Mouse (Mus musculus) heart, embryonic 11.5 days (tissue): ENCODE results near the gene Usp48. TPM values are rescaled to one million over a fixed set of nuclear protein-coding genes. Genes with fewer than 3 reads are reported as not detected.

Experiments
- ATAC-seq: fragments of 200-750 bp; cut with Nextera tagmentation; replicated peaks from 2 replicates; pipeline ENCODE4 v1.8.0; 2017; ENCODE audit warnings: moderate library complexity; ENCODE audit not compliant: insufficient number of reproducible peaks, low FRiP score, low TSS enrichment
- H3K27ac ChIP-seq: fragments of 300-500 bp; sonication (generic); 2 replicates; pipeline ENCODE4 v1.5.1; 2014; ENCODE audit warnings: mild to moderate bottlenecking, low read depth, low read length
- H3K27me3 ChIP-seq: fragments of 300-500 bp; sonication (generic); 2 replicates; pipeline ENCODE4 v1.6.1; 2014; ENCODE audit warnings: mild to moderate bottlenecking, low read length, mixed read lengths; ENCODE audit not compliant: control insufficient read depth, insufficient read depth
- H3K36me3 ChIP-seq: fragments of 300-500 bp; sonication (generic); 2 replicates; pipeline ENCODE4 v1.6.1; 2014; ENCODE audit warnings: mild to moderate bottlenecking, low read length, moderate library complexity, mixed read lengths; ENCODE audit not compliant: control insufficient read depth, insufficient read depth
- H3K4me1 ChIP-seq: fragments of 300-500 bp; sonication (generic); 2 replicates; pipeline ENCODE4 v1.6.1; 2014; ENCODE audit warnings: low read length; ENCODE audit not compliant: control insufficient read depth, insufficient read depth
- H3K4me2 ChIP-seq: fragments of 300-500 bp; sonication (generic); 2 replicates; pipeline ENCODE4 v1.6.1; 2014; ENCODE audit warnings: mild to moderate bottlenecking, moderate library complexity
- H3K4me3 ChIP-seq: fragments of 300-500 bp; sonication (generic); 2 replicates; pipeline ENCODE4 v1.5.1; 2014; ENCODE audit warnings: low read depth, low read length
- H3K9ac ChIP-seq: fragments of 300-500 bp; sonication (generic); 2 replicates; pipeline ENCODE4 v1.6.1; 2014; ENCODE audit warnings: mild to moderate bottlenecking, low read depth, low read length, moderate library complexity
- H3K9me3 ChIP-seq: fragments of 300-500 bp; sonication (generic); replicated peaks from 2 replicates; pipeline ENCODE4 v1.6.1; 2016; ENCODE audit warnings: low read length; ENCODE audit not compliant: control insufficient read depth
- WGBS: fragments of 180-500 bp; shearing (Covaris S2); extraction: QIAGEN DNeasy Blood & Tissue Kit; methylation state at CpG from one replicate; pipeline ENCODE4 v1.1.7; 2014; ENCODE audit not compliant: insufficient replicate concordance; 5-methylcytosine and 5-hydroxymethylcytosine counted together
- polyA plus RNA-seq: library from polyadenylated mRNA; unstranded; fragments of >200 nt; fragmentation: Nextera tagmentation; extraction: Ambion mirVana; gene quantifications from 2 replicates; pipeline ENCODE4 v1.2.1, GENCODE M21; 2014

Usp48 gene
- polyA plus RNA-seq, 1 experiment from 2014 or later = 50.1 TPM

- Histone ChIP-seq H3K9ac (no peak overlapping the region), H3K36me3 (no peaks in the 10 kb centered on the region), H3K4me2 (no peak overlapping the region), H3K4me1 (peaks cover 5% of the 10 kb centered on the region; the same call in 1 of the 2 replicates), H3K9me3 (no peaks in the 10 kb centered on the region), H3K27ac (no peak overlapping the region), H3K4me3 (no peak overlapping the region), H3K27me3 (peaks cover 80% of the 10 kb centered on the region)
- 73% methylated on average over 2 of the region's 2 CpGs for WGBS
- no peak for ATAC-seq
Observed at GRCm38 (mm10) chr4:137679979-137680550, 86.5 kb downstream of the Usp48 start.

DNA sequence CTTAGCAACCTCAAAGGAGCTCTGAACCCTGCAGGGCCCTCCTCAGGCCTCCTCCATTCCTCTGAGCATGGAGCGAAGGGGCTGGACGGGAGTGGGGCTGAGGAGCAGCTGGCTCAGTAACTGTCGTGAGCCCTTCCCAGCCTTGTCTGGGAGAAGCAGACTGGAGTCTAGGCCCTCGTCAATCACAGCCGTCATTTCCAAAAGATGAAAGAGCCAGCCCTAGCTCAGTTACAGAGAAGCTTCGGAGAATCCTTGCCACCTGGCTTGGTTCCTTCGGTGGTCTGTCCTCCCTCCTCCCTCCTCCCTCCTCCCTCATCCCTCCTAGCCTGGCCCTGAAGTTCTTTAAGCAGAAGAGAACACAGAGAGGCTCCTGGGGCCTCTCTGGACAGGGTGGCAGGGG lies 87.2 kb downstream of the Usp48 start:
- 21% methylated on average over 7 of the region's 7 CpGs for WGBS

GRCm38 (mm10) chr4:137681408-137682104 lies 88.0 kb downstream of the Usp48 start:
- ATAC-seq = no peak
- no peak overlapping the region for H3K9ac ChIP-seq
- H3K4me1 ChIP-seq = peaks cover 5% of the 10 kb centered on the region; the same call in 1 of the 2 replicates
- WGBS = 7% methylated on average over 52 of the region's 52 CpGs
- H3K4me3 ChIP-seq = peak overlapping the region; percentile 40
- no peaks in the 10 kb centered on the region for H3K36me3 ChIP-seq
- H3K27ac ChIP-seq = no peak overlapping the region
- no peaks in the 10 kb centered on the region for H3K9me3 ChIP-seq
- peaks cover 84% of the 10 kb centered on the region for H3K27me3 ChIP-seq
- H3K4me2 ChIP-seq = peak overlapping the region; percentile 66

More for the DNA sequence above, 87.2 kb downstream of the Usp48 start:
- no peaks in the 10 kb centered on the region for H3K36me3 ChIP-seq
- no peak overlapping the region for H3K4me3 ChIP-seq
- H3K9me3 ChIP-seq = no peaks in the 10 kb centered on the region
- peaks cover 5% of the 10 kb centered on the region; the same call in 1 of the 2 replicates for H3K4me1 ChIP-seq
- no peak overlapping the region for H3K4me2 ChIP-seq
- H3K27ac ChIP-seq = no peak overlapping the region
- ATAC-seq = no peak
- H3K9ac ChIP-seq = no peak overlapping the region
- H3K27me3 ChIP-seq = peaks cover 83% of the 10 kb centered on the region

DNA sequence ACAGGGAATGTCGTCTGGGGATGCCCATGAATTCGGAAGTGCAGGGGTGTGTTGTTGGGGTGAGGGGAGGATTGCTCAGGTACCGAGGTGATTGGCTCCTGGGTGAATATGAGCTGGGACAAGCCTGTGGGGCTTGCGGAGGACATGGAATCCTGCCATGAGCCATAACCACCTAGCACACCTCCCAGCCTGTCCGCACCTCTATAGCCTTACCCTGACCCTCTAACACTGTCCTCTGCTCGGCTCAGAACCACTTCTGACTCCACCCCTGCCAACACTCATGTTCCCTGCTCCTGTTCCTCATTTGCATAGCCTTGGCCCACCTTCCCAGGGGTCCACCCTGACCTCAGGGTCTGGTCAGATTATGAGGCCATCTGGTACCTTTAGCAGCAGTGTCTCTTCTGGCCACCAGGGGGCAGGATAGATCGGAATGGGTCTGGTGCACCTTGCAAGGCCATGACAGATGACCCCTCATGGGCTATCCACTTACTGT lies 89.5 kb downstream of the Usp48 start:
- no peaks in the 10 kb centered on the region for H3K9me3 ChIP-seq
- no peaks in the 10 kb centered on the region for H3K36me3 ChIP-seq
- WGBS = 45% methylated on average over 7 of the region's 7 CpGs
- no peak overlapping the region for H3K4me3 ChIP-seq
- ATAC-seq = 0 out of 2 replicates have a peak, but pooled peaks have one; percentile 18
- H3K9ac ChIP-seq = no peak overlapping the region
- H3K27me3 ChIP-seq = peaks cover 78% of the 10 kb centered on the region
- H3K4me2 ChIP-seq = no peak overlapping the region
- peaks cover 5% of the 10 kb centered on the region; the same call in 1 of the 2 replicates for H3K4me1 ChIP-seq
- no peak overlapping the region for H3K27ac ChIP-seq

DNA sequence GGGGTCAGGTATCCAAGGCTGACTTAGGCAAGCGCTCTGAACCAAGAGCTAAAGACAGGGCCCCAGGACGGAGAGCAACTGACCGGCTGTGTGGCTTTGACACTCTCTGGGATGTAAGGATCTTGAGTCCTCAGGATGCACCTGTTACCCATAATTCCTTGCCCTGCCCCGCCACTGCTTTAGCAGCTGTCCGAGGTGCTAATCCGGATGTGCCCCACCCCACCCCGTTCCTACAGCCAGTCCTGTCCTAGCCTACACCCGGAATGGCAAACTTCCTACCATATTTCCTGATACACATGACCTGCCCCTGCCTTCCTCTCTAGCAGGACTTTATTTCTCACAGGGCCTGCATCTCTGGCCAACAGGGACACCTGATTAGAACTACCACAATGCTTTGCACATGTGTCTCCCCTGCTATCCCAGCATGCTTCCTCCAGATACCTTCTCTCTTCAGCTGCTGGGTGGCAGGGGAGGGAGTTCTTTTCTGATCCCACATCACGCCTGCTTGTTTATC lies 91.3 kb downstream of the Usp48 start:
- Histone ChIP-seq H3K27ac (no peak overlapping the region), H3K4me1 (peaks cover 5% of the 10 kb centered on the region; the same call in 1 of the 2 replicates), H3K9me3 (no peaks in the 10 kb centered on the region), H3K4me3 (no peak overlapping the region), H3K9ac (no peak overlapping the region), H3K36me3 (no peaks in the 10 kb centered on the region), H3K27me3 (peaks cover 62% of the 10 kb centered on the region), H3K4me2 (no peak overlapping the region)
- 32% methylated on average over 9 of the region's 9 CpGs for WGBS
- no peak for ATAC-seq

- Histone ChIP-seq H3K4me1 (peaks cover 5% of the 10 kb centered on the region; the same call in 1 of the 2 replicates), H3K27me3 (peaks cover 48% of the 10 kb centered on the region), H3K4me3 (no peak overlapping the region), H3K9ac (no peak overlapping the region), H3K9me3 (no peaks in the 10 kb centered on the region), H3K36me3 (no peaks in the 10 kb centered on the region), H3K4me2 (no peak overlapping the region), H3K27ac (no peak overlapping the region)
- 81% methylated on average over 5 of the region's 5 CpGs for WGBS
- no peak for ATAC-seq
Observed at GRCm38 (mm10) chr4:137686303-137686702, 92.7 kb downstream of the Usp48 start.

- no peak for ATAC-seq
- Histone ChIP-seq H3K4me1 (no peaks in the 10 kb centered on the region), H3K9me3 (no peaks in the 10 kb centered on the region), H3K4me2 (no peak overlapping the region), H3K27me3 (peaks cover 38% of the 10 kb centered on the region), H3K27ac (no peak overlapping the region), H3K36me3 (no peaks in the 10 kb centered on the region), H3K9ac (no peak overlapping the region), H3K4me3 (no peak overlapping the region)
- 75% methylated on average over 14 of the region's 14 CpGs for WGBS
Observed at GRCm38 (mm10) chr4:137687234-137687825, 93.8 kb downstream of the Usp48 start.

DNA sequence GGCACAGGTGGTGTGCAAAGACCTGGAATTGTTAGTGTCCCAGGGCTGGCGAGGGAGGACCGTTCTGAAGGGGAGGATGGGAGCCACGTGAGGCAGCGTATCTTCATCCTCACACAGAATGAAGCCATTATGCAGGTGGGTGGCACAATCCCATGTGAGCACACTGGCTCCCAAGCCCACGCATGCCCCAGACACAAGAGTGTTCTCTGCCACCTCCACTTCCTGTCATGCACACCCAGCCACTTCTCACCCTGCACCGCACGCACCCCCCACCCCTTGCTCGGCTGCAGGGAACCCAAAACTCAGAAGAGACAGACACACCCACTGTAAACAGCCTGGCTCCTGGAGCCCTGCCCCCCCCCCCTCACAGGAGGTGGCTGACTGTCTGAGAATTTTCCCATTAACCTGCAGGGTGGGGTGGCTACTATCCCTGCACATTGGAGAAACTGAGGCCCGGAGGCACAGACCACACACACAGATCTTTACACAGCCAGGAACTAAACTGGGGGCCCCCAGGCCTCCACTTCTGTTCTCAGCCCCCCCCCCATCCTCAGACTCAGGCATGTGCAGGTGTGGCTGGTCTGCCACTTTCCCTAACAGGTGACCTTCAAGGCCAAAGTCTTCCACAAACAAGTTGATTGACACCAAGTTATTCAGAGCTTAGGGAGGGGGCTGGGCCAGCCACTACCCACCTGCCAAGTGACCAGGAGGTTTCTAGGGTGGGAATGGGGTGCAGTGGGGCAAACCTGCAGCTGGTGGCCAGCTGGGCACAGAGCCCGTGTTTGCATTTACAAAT lies 98.8 kb downstream of the Usp48 start:
- 0 out of 2 replicates have a peak, but pooled peaks have one; percentile 15 for ATAC-seq

More for the DNA sequence above, 98.8 kb downstream of the Usp48 start:
- WGBS = 77% methylated on average over 10 of the region's 10 CpGs
- Histone ChIP-seq H3K4me1 (peaks cover 8% of the 10 kb centered on the region; the same call in 1 of the 2 replicates), H3K4me3 (no peak overlapping the region), H3K4me2 (no peak overlapping the region), H3K36me3 (no peaks in the 10 kb centered on the region), H3K27ac (no peak overlapping the region), H3K27me3 (peaks cover 7% of the 10 kb centered on the region; the same call in 1 of the 2 replicates), H3K9ac (no peak overlapping the region), H3K9me3 (no peaks in the 10 kb centered on the region)
